Mouse (Mus musculus) limb, embryonic 14.5 days (tissue): ENCODE measurements at regions not wholly inside any gene's neighbourhood (a gene's known extent, or its start where the extent isn't known, plus 50 kb on each side); places are given as distances from the start of the nearest gene placed in this dataset.

Experiments used
- ATAC-seq: fragments of 200-750 bp; cut with Nextera tagmentation; 2 replicates; pipeline ENCODE4 v1.8.0; 2017; ENCODE audit warnings: low read depth, moderate number of reproducible peaks, moderate TSS enrichment; ENCODE audit not compliant: low FRiP score
- DNase-seq: peaks from one replicate; pipeline ENCODE4 v3.0.0-alpha.2; 2015; ENCODE audit warnings: low spot score
- H3K27ac ChIP-seq: fragments of 300-500 bp; sonication (generic); replicated peaks from 2 replicates; pipeline ENCODE4 v1.5.1; 2014; ENCODE audit warnings: low read depth, mild to moderate bottlenecking, low read length, moderate library complexity, mixed read lengths
- H3K27me3 ChIP-seq: fragments of 300-500 bp; sonication (generic); 2 replicates; pipeline ENCODE4 v1.6.1; 2014; ENCODE audit warnings: low read length, mixed read lengths; ENCODE audit not compliant: control insufficient read depth, insufficient read depth
- H3K36me3 ChIP-seq: fragments of 300-500 bp; sonication (generic); 2 replicates; pipeline ENCODE4 v1.6.1; 2014; ENCODE audit warnings: mild to moderate bottlenecking, low read length, moderate library complexity, mixed read lengths; ENCODE audit not compliant: control insufficient read depth, insufficient read depth
- H3K4me1 ChIP-seq: fragments of 300-500 bp; sonication (generic); 2 replicates; pipeline ENCODE4 v1.6.1; 2014; ENCODE audit warnings: antibody characterized with exemption, low read length, mixed read lengths; ENCODE audit not compliant: control insufficient read depth, insufficient read depth
- H3K4me2 ChIP-seq: fragments of 300-500 bp; sonication (generic); replicated peaks from 2 replicates; pipeline ENCODE4 v1.6.1; 2014; ENCODE audit warnings: low read depth, mild to moderate bottlenecking, low read length, moderate library complexity; ENCODE audit not compliant: severe bottlenecking
- H3K4me3 ChIP-seq: fragments of 300-500 bp; sonication (generic); replicated peaks from 2 replicates; pipeline ENCODE4 v1.5.1; 2014; ENCODE audit warnings: low read length
- H3K9ac ChIP-seq: fragments of 300-500 bp; sonication (generic); 2 replicates; pipeline ENCODE4 v1.6.1; 2014; ENCODE audit warnings: mild to moderate bottlenecking, low read depth, low read length, moderate library complexity; ENCODE audit not compliant: severe bottlenecking
- H3K9me3 ChIP-seq: fragments of 300-500 bp; sonication (generic); 2 replicates; pipeline ENCODE4 v1.6.1; 2016; ENCODE audit warnings: low read length; ENCODE audit not compliant: control insufficient read depth
- POLR2A ChIP-seq: fragments of 200-500 bp; IDR thresholded peaks from 2 replicates; pipeline ENCODE4 v1.8.0; 2012; ENCODE audit warnings: inconsistent platforms, mild to moderate bottlenecking, moderate library complexity, borderline replicate concordance; ENCODE audit not compliant: insufficient read depth, insufficient read length; ENCODE audit errors: extremely low read depth
- whole genome bisulfite sequencing: fragments of 180-500 bp; shearing (Covaris S2); extraction: QIAGEN DNeasy Blood & Tissue Kit; methylation state at CpG from one replicate; pipeline ENCODE4 v1.1.7; 2014; 5-methylcytosine and 5-hydroxymethylcytosine counted together

- peaks cover 47% of the 10 kb centered on the region for H3K4me1 ChIP-seq
- H3K4me3 ChIP-seq, result no peak overlapping the region
- TF ChIP-seq POLR2A, result no peak
- no peaks in the 10 kb centered on the region for H3K36me3 ChIP-seq
- DNase-seq (peak; percentile 79), ATAC-seq (peak; percentile 83)
- H3K9ac ChIP-seq, result no peak overlapping the region
- no peak overlapping the region for H3K4me2 ChIP-seq
- H3K27me3 ChIP-seq, result no peaks in the 10 kb centered on the region
- H3K9me3 ChIP-seq, result no peaks in the 10 kb centered on the region
- 24% methylated on average over 14 of the region's 14 CpGs for WGBS
- H3K27ac ChIP-seq, result peak overlapping the region; percentile 89
Observed at GRCm38 (mm10) chr13:56350705-56351400, 54.5 kb upstream of the Cxcl14 start.

DNA sequence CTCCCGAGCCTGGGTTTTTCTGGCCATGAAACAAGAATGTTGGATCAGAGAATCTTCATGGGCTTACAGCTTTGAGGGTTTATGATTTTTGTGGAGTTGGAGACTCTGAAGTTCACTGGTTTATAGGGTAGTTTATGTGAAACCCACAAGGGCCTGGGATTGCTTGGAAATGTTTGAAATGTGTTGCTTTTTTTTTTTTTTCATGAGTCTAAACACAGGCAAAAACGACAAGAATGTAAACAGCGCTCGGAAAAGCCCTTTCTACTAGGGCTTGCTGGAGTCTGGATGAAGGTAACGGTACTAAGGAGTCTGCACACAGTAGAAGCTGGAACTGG lies 55.0 kb upstream of the Cxcl14 start:
- no peaks in the 10 kb centered on the region for H3K36me3 ChIP-seq
- peaks cover 45% of the 10 kb centered on the region for H3K4me1 ChIP-seq
- H3K4me3 ChIP-seq, result no peak overlapping the region
- whole genome bisulfite sequencing, result 31% methylated on average over 5 of the region's 5 CpGs
- DNase-seq (no peak), ATAC-seq (no peak)
- TF ChIP-seq POLR2A, result no peak
- no peak overlapping the region for H3K9ac ChIP-seq
- H3K27me3 ChIP-seq, result no peaks in the 10 kb centered on the region
- no peak overlapping the region for H3K4me2 ChIP-seq
- H3K27ac ChIP-seq, result peak overlapping the region; percentile 89
- no peaks in the 10 kb centered on the region for H3K9me3 ChIP-seq

DNA sequence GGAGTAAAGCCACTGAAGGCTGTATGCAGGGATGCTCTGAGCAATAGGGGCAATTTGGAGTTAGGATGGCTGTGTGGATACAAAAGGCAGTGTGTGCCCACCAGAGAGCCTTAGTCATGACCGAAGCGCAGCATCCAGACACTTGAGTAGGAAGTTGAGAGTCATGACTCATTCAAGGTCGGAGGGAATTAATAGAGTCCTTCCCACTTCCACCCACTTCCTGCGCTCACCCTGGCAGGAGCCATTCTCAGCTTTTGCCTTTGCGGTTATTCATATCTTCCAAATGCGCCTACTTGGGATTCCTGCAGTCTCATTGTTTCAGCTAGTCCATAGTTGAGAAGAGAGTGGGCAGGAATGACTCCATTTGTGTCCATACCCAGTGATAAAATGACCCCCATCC lies 56.1 kb upstream of the Cxcl14 start:
- DNase-seq (no peak), ATAC-seq (no peak)
- no peak for TF ChIP-seq POLR2A
- Histone ChIP-seq H3K9me3 (no peaks in the 10 kb centered on the region), H3K4me2 (no peak overlapping the region), H3K27me3 (no peaks in the 10 kb centered on the region), H3K27ac (peak overlapping the region; percentile 89), H3K9ac (no peak overlapping the region), H3K4me3 (no peak overlapping the region), H3K4me1 (peaks cover 35% of the 10 kb centered on the region), H3K36me3 (no peaks in the 10 kb centered on the region)
- 88% methylated on average over 6 of the region's 6 CpGs for WGBS

DNA sequence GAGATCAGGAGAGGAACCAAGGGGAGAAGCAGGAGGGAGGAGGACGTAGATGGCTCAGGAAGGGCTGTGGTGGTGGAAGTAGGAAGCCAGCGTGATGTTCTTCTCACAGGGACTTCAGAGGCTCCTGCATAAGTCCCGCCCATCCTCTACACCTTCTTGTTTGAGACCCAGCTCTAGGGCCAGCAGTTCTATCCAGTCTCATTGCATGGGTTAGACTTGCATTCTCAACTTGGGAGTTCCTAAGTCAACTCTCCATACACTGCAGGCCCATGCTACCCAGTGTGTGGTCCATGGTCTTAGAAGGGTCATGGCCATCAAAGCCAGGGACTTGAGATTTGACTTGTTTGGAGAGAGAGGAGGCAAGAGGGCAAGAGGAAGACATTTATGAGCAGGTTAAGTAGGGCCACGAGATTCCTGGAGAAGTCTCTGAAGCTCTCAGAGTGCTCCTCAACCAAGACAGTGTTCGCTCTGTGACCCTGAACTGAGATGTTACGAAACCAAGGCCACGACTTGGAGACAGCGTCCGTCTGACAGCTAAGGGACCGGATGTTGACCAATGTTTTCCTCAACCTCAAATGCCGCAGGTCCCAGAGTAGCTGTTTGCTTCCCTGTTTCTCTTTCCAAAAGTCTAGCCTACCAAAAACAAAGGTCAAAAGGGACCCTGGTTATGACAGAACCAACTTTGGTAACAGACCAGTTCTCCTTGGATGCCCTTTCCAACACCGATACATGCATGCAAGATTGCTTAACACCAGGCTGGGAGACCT lies 56.7 kb upstream of the Cxcl14 start:
- no peak for TF ChIP-seq POLR2A
- Histone ChIP-seq H3K9ac (no peak overlapping the region), H3K27me3 (no peaks in the 10 kb centered on the region), H3K4me3 (no peak overlapping the region), H3K36me3 (no peaks in the 10 kb centered on the region), H3K4me2 (no peak overlapping the region), H3K27ac (peak overlapping the region; percentile 89; the same call in 1 of the 2 replicates), H3K4me1 (peaks cover 35% of the 10 kb centered on the region), H3K9me3 (no peaks in the 10 kb centered on the region)
- WGBS, result 93% methylated on average over 12 of the region's 12 CpGs
- no peak for ATAC-seq
- no peak for DNase-seq

GRCm38 (mm10) chr13:56353921-56354320 lies 57.6 kb upstream of the Cxcl14 start:
- Histone ChIP-seq H3K9me3 (no peaks in the 10 kb centered on the region), H3K27ac (no peak overlapping the region), H3K4me3 (no peak overlapping the region), H3K9ac (no peak overlapping the region), H3K4me2 (no peak overlapping the region), H3K4me1 (peaks cover 38% of the 10 kb centered on the region), H3K27me3 (no peaks in the 10 kb centered on the region), H3K36me3 (no peaks in the 10 kb centered on the region)
- TF ChIP-seq POLR2A, result no peak
- no peak for ATAC-seq
- no peak for DNase-seq
- 92% methylated on average over 11 of the region's 11 CpGs for WGBS
